Mouse (Mus musculus) hindbrain, embryonic 12.5 days (tissue): ENCODE data around the gene Rnf34. TPM values are rescaled to one million over a fixed set of nuclear protein-coding genes. Genes with fewer than 3 reads are reported as not detected.

ENCODE experiments used
- ATAC-seq: fragments of 200-750 bp; cut with Nextera tagmentation; 2 replicates; pipeline ENCODE4 v1.8.0; 2017; ENCODE audit warnings: moderate TSS enrichment; ENCODE audit not compliant: low FRiP score
- H3K27ac ChIP-seq: fragments of 300-500 bp; sonication (generic); 2 replicates; pipeline ENCODE4 v1.5.1; 2016; ENCODE audit warnings: mild to moderate bottlenecking
- H3K27me3 ChIP-seq: fragments of 300-500 bp; sonication (generic); 2 replicates; pipeline ENCODE4 v1.6.1; 2016; ENCODE audit warnings: mild to moderate bottlenecking
- H3K36me3 ChIP-seq: fragments of 300-500 bp; sonication (generic); 2 replicates; pipeline ENCODE4 v1.6.1; 2016; ENCODE audit warnings: mild to moderate bottlenecking
- H3K4me1 ChIP-seq: fragments of 300-500 bp; sonication (generic); 2 replicates; pipeline ENCODE4 v1.6.1; 2016
- H3K4me2 ChIP-seq: fragments of 300-500 bp; sonication (generic); replicated peaks from 2 replicates; pipeline ENCODE4 v1.6.1; 2016; ENCODE audit warnings: mild to moderate bottlenecking
- H3K4me3 ChIP-seq: fragments of 300-500 bp; sonication (generic); 2 replicates; pipeline ENCODE4 v1.5.1; 2016; ENCODE audit warnings: mild to moderate bottlenecking
- H3K9ac ChIP-seq: fragments of 300-500 bp; sonication (generic); 2 replicates; pipeline ENCODE4 v1.6.1; 2016; ENCODE audit warnings: mild to moderate bottlenecking, moderate library complexity
- H3K9me3 ChIP-seq: fragments of 300-500 bp; sonication (generic); replicated peaks from 2 replicates; pipeline ENCODE4 v1.6.1; 2016; ENCODE audit warnings: mild to moderate bottlenecking
- WGBS: fragments of 180-500 bp; shearing (Covaris S2); methylation state at CpG from one replicate; pipeline ENCODE4 v1.1.7; 2016; 5-methylcytosine and 5-hydroxymethylcytosine counted together
- polyA plus RNA-seq: library from polyadenylated mRNA; unstranded; fragments of >200 nt; fragmentation: Nextera tagmentation; extraction: Ambion mirVana; gene quantifications from 2 replicates; pipeline ENCODE4 v1.2.1, GENCODE M21; 2016

The Rnf34 gene
- polyA plus RNA-seq, 1 experiment from 2014 or later: 50.7 TPM

GRCm38 (mm10) chr5:122907182-122907581, 57.3 kb downstream of the Rnf34 start:
- Histone ChIP-seq H3K9ac (no peak overlapping the region), H3K9me3 (no peaks in the 10 kb centered on the region), H3K36me3 (no peaks in the 10 kb centered on the region), H3K4me3 (no peak overlapping the region), H3K4me2 (no peak overlapping the region), H3K27me3 (no peaks in the 10 kb centered on the region), H3K4me1 (no peaks in the 10 kb centered on the region), H3K27ac (no peak overlapping the region)
- WGBS: 72% methylated on average over 1 of the region's 1 CpGs
- ATAC-seq: no peak

GRCm38 (mm10) chr5:122908001-122908400, 58.2 kb downstream of the Rnf34 start:
- H3K4me2 ChIP-seq: no peak overlapping the region

GRCm38 (mm10) chr5:122909481-122909880, 59.6 kb downstream of the Rnf34 start:
- Histone ChIP-seq H3K4me3 (no peak overlapping the region), H3K27ac (no peak overlapping the region), H3K36me3 (no peaks in the 10 kb centered on the region), H3K9ac (no peak overlapping the region), H3K4me1 (no peaks in the 10 kb centered on the region), H3K27me3 (no peaks in the 10 kb centered on the region), H3K9me3 (no peaks in the 10 kb centered on the region), H3K4me2 (no peak overlapping the region)
- WGBS: 88% methylated on average over 18 of the region's 18 CpGs
- no peak for ATAC-seq

More at GRCm38 (mm10) chr5:122908001-122908400, 58.2 kb downstream of the Rnf34 start:
- no peak overlapping the region for H3K9ac ChIP-seq
- no peak for ATAC-seq
- no peaks in the 10 kb centered on the region for H3K9me3 ChIP-seq
- H3K36me3 ChIP-seq: no peaks in the 10 kb centered on the region
- no peak overlapping the region for H3K4me3 ChIP-seq
- no peaks in the 10 kb centered on the region for H3K4me1 ChIP-seq
- no peaks in the 10 kb centered on the region for H3K27me3 ChIP-seq
- WGBS: 90% methylated on average over 2 of the region's 2 CpGs
- no peak overlapping the region for H3K27ac ChIP-seq

GRCm38 (mm10) chr5:122912863-122913262, 63.0 kb downstream of the Rnf34 start:
- Histone ChIP-seq H3K27me3 (no peaks in the 10 kb centered on the region), H3K4me2 (no peak overlapping the region), H3K9me3 (no peaks in the 10 kb centered on the region), H3K4me1 (no peaks in the 10 kb centered on the region), H3K27ac (no peak overlapping the region), H3K4me3 (no peak overlapping the region), H3K36me3 (no peaks in the 10 kb centered on the region), H3K9ac (no peak overlapping the region)
- no peak for ATAC-seq
- 93% methylated on average over 4 of the region's 4 CpGs for WGBS

GRCm38 (mm10) chr5:122916147-122916546, 66.3 kb downstream of the Rnf34 start:
- WGBS: 90% methylated on average over 6 of the region's 6 CpGs
- Histone ChIP-seq H3K4me2 (no peak overlapping the region), H3K36me3 (no peaks in the 10 kb centered on the region), H3K27me3 (no peaks in the 10 kb centered on the region), H3K27ac (no peak overlapping the region), H3K9me3 (no peaks in the 10 kb centered on the region), H3K9ac (no peak overlapping the region), H3K4me3 (no peak overlapping the region), H3K4me1 (no peaks in the 10 kb centered on the region)
- ATAC-seq: no peak

- H3K36me3 ChIP-seq: no peaks in the 10 kb centered on the region
- no peak overlapping the region for H3K4me2 ChIP-seq
- no peak overlapping the region for H3K4me3 ChIP-seq
- H3K9ac ChIP-seq: no peak overlapping the region
- 51% methylated on average over 7 of the region's 7 CpGs for WGBS
- no peak for ATAC-seq
- H3K27ac ChIP-seq: no peak overlapping the region
- no peaks in the 10 kb centered on the region for H3K27me3 ChIP-seq
- H3K9me3 ChIP-seq: no peaks in the 10 kb centered on the region
- no peaks in the 10 kb centered on the region for H3K4me1 ChIP-seq
These were observed 68.3 kb downstream of the Rnf34 start for GRCm38 (mm10) chr5:122917982-122918711.

- no peak overlapping the region for H3K9ac ChIP-seq
- H3K9me3 ChIP-seq: no peaks in the 10 kb centered on the region
- 92% methylated on average over 5 of the region's 5 CpGs for WGBS
- no peak overlapping the region for H3K4me3 ChIP-seq
- no peaks in the 10 kb centered on the region for H3K36me3 ChIP-seq
- no peak overlapping the region for H3K4me2 ChIP-seq
- H3K4me1 ChIP-seq: no peaks in the 10 kb centered on the region
- no peak overlapping the region for H3K27ac ChIP-seq
- ATAC-seq: no peak
- no peaks in the 10 kb centered on the region for H3K27me3 ChIP-seq
These were observed 70.7 kb downstream of the Rnf34 start for GRCm38 (mm10) chr5:122920557-122920956.

Other genes starting within 250 kb of the Rnf34 start
- 60.6 and 62.0 TPM in 2 replicates for gene Ift81, start 235.5 kb upstream of the Rnf34 start, polyA plus RNA-seq
- gene P2rx7, start 206.1 kb upstream of the Rnf34 start, polyA plus RNA-seq: 3.3 and 4.0 TPM in 2 replicates
- 15.2 and 15.4 TPM in 2 replicates for gene P2rx4, start 142.5 kb upstream of the Rnf34 start, polyA plus RNA-seq
- gene Camkk2, start 70.6 kb upstream of the Rnf34 start, polyA plus RNA-seq: 48.7 and 50.4 TPM in 2 replicates
- 508 and 529 TPM in 2 replicates for gene Anapc5, start 28.7 kb upstream of the Rnf34 start, polyA plus RNA-seq
- 112 and 115 TPM in 2 replicates for gene Kdm2b, start 139.8 kb downstream of the Rnf34 start, polyA plus RNA-seq
- 13.5 and 13.6 TPM in 2 replicates for gene Orai1, start 165.0 kb downstream of the Rnf34 start, polyA plus RNA-seq
- gene Morn3, start 197.0 kb downstream of the Rnf34 start, polyA plus RNA-seq: 0.35 and 0.73 TPM in 2 replicates
- gene Tmem120b, start 218.4 kb downstream of the Rnf34 start, polyA plus RNA-seq: 14.3 and 17.8 TPM in 2 replicates